ENCODE assay signal across 18 mouse cellular contexts in the genomic region with DNA sequence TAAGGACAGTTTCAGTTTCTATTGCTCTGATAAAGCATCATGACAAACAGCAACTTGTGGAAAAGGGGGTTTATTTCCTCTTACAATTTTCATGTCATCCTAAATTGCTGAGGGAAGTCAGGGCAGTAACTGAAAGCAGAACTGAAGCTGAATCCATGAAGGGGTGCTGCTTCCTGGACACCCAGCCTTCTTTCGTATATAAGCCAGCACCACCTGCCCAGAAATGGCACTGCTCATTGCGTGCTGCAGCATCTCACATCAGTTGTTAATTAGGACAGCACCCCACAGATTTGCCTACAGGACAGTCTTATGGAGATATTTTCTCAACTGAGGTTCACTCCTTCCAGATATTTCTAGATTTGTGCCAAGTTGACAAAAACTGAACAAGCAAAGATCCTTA.
A peak's percentile ranks its signal among the peaks of the same experiment; 100 is the strongest.
DNase-seq lines count a peak whose midpoint lies in the region; ATAC-seq and TF ChIP-seq lines count a peak whose summit lies in the region.
"Had no signal": no experiment of that assay in that cellular context is flagged by ENCODE, and none has a peak within 500 bp of the region (broad histone marks: within the 10 kb centered on the region; RNA-seq: fewer than 3 reads in every experiment).

No protein-coding gene starts in this region.

- TF ChIP-seq CTCF in liver, adult 2 months (IDR thresholded peaks at IDR 0.05; ENCODE audit: low read depth, low read length), result no peak

- H3K27ac ChIP-seq in liver, adult 2 months (replicated peaks; ENCODE audit: insufficient read depth, low read depth, low read length), result no peak overlapping the region
- H3K27ac ChIP-seq: embryonic facial prominence, embryonic 10.5 days; forebrain, embryonic 12.5 days; kidney, postnatal 0 days; limb, embryonic 13.5 days; liver, embryonic 15.5 days; midbrain, embryonic 15.5 days; neural tube, embryonic 15.5 days; stomach, postnatal 0 days had no signal

- H3K9ac ChIP-seq in liver, adult 2 months (ENCODE audit: low read depth, low read length), result no peak overlapping the region
- H3K9ac ChIP-seq: forebrain, embryonic 12.5 days; limb, embryonic 13.5 days; liver, embryonic 15.5 days; midbrain, embryonic 15.5 days; neural tube, embryonic 15.5 days had no signal

- no peak overlapping the region for H3K4me3 ChIP-seq in liver, adult 2 months (ENCODE audit: insufficient read depth, low read depth, low read length)
- H3K4me3 ChIP-seq: embryonic facial prominence, embryonic 10.5 days; forebrain, embryonic 12.5 days; limb, embryonic 13.5 days; liver, embryonic 15.5 days; midbrain, embryonic 15.5 days; neural tube, embryonic 15.5 days had no signal

- no peaks in the 10 kb centered on the region for H3K36me3 ChIP-seq in liver, adult 2 months (ENCODE audit: control insufficient read depth, insufficient read depth, low read length)
- H3K36me3 ChIP-seq: embryonic facial prominence, embryonic 10.5 days; forebrain, embryonic 12.5 days; limb, embryonic 13.5 days; liver, embryonic 15.5 days; midbrain, embryonic 15.5 days; neural tube, embryonic 15.5 days had no signal

- peak; percentile 10 for DNase-seq in liver, adult 2 months (ENCODE audit: extremely low read depth, low read depth, low spot score)
- no peak for DNase-seq in liver
- DNase-seq in cerebellum, postnatal 10 days, result peak; percentile 59 to 65
- no peak for DNase-seq in layer of hippocampus, postnatal 10 days (ENCODE audit: low spot score in 2 of 2)
- DNase-seq in adrenal gland, adult 2 months, result no peak
- DNase-seq in lung, postnatal 25 days (ENCODE audit: low spot score), result no peak
- DNase-seq: gastrocnemius, postnatal 10 days; kidney, adult 18-20 months; right cerebral cortex, postnatal 4 days had no signal

- no peaks in the 10 kb centered on the region for H3K27me3 ChIP-seq in liver, adult 2 months (ENCODE audit: control insufficient read depth, insufficient read depth, low read length)
- H3K27me3 ChIP-seq: forebrain, embryonic 12.5 days; limb, embryonic 13.5 days; liver, embryonic 15.5 days; midbrain, embryonic 15.5 days; neural tube, embryonic 15.5 days had no signal

- TF ChIP-seq POLR2A in liver, adult 2 months (IDR thresholded peaks at IDR 0.05; ENCODE audit: extremely low read depth, insufficient read depth, low read length), result no peak

- no peaks in the 10 kb centered on the region for H3K79me2 ChIP-seq in liver, adult 2 months (ENCODE audit: control insufficient read depth, insufficient read depth, low read length)

- WGBS in liver, adult 2 months, result 91% methylated on average over 2 of the region's 2 CpGs

- peak; percentile 70 for ATAC-seq in megakaryocyte, adult 5-6 weeks (ENCODE audit: poor library complexity, severe bottlenecking)
- ATAC-seq: midbrain, embryonic 15.5 days had no signal

- H3K4me1 ChIP-seq in liver, adult 2 months (ENCODE audit: control insufficient read depth, insufficient read depth, low read length), result no peaks in the 10 kb centered on the region
- H3K4me1 ChIP-seq: embryonic facial prominence, embryonic 10.5 days; forebrain, embryonic 12.5 days; limb, embryonic 13.5 days; liver, embryonic 15.5 days; midbrain, embryonic 15.5 days; neural tube, embryonic 15.5 days had no signal

Comparison
In these comparisons a context has a peak if more than half of its experiments do, and no peak if none do; other contexts are left out.
1. DNase-seq: peak in liver, adult 2 months (single experiment) and cerebellum, postnatal 10 days (2 of 2); none in liver (single experiment), layer of hippocampus, postnatal 10 days (0 of 2), adrenal gland, adult 2 months (single experiment) and lung, postnatal 25 days (single experiment).